In genomic region chr9:63722918-63723317, GRCm38 (mm10) we compare ENCODE assay signal across 12 mouse cellular contexts.
"Had no signal": no experiment of that assay in that cellular context is flagged by ENCODE, and none has a peak within 500 bp of the region (broad histone marks: within the 10 kb centered on the region; RNA-seq: fewer than 3 reads in every experiment).

No protein-coding gene starts in this region.

- ATAC-seq: midbrain, embryonic 13.5 days had no signal

- H3K27ac ChIP-seq: limb, embryonic 10.5 days; liver, embryonic 15.5 days; midbrain, embryonic 13.5 days; neural tube, embryonic 15.5 days had no signal

- H3K36me3 ChIP-seq: kidney, embryonic 15.5 days; liver, embryonic 15.5 days; midbrain, embryonic 13.5 days; neural tube, embryonic 15.5 days had no signal

- DNase-seq: kidney, postnatal 14 days; lung, adult 2 months; lung, postnatal 14 days; right cerebral cortex, postnatal 25 days; thymus, adult 2 months; thymus, postnatal 25 days had no signal

- H3K9me3 ChIP-seq: kidney, embryonic 15.5 days; limb, embryonic 10.5 days; liver, embryonic 15.5 days; midbrain, embryonic 13.5 days; neural tube, embryonic 15.5 days had no signal

- H3K4me2 ChIP-seq: kidney, embryonic 15.5 days; liver, embryonic 11.5 days; liver, embryonic 15.5 days; midbrain, embryonic 13.5 days; neural tube, embryonic 15.5 days had no signal

- H3K4me3 ChIP-seq: kidney, embryonic 15.5 days; limb, embryonic 10.5 days; liver, embryonic 15.5 days; midbrain, embryonic 13.5 days; neural tube, embryonic 15.5 days had no signal

- H3K9ac ChIP-seq: kidney, embryonic 15.5 days; liver, embryonic 15.5 days; midbrain, embryonic 13.5 days; neural tube, embryonic 15.5 days had no signal

- H3K27me3 ChIP-seq: kidney, embryonic 15.5 days; liver, embryonic 15.5 days; midbrain, embryonic 13.5 days; neural tube, embryonic 15.5 days had no signal
